Mouse (Mus musculus) CH12.LX (cell line): ENCODE measurements around the gene 2010300C02Rik.

Source experiments
- CTCF ChIP-seq, 2 experiments: IDR thresholded peaks in 1 of 2; conservative IDR thresholded peaks in 1 of 2; 2 replicates each; pipeline ENCODE4 v1.5.1; 2011 to 2012; ENCODE audit warnings: low read depth in 2 of 2, low read length in 2 of 2, improper control_type of control experiment in 1 of 2, inconsistent platforms in 1 of 2, mild to moderate bottlenecking in 1 of 2, moderate library complexity in 1 of 2
- EP300 ChIP-seq: IDR thresholded peaks from 2 replicates; pipeline ENCODE4 v1.6.1; 2011; ENCODE audit warnings: low read length, improper control_type of control experiment

DNA sequence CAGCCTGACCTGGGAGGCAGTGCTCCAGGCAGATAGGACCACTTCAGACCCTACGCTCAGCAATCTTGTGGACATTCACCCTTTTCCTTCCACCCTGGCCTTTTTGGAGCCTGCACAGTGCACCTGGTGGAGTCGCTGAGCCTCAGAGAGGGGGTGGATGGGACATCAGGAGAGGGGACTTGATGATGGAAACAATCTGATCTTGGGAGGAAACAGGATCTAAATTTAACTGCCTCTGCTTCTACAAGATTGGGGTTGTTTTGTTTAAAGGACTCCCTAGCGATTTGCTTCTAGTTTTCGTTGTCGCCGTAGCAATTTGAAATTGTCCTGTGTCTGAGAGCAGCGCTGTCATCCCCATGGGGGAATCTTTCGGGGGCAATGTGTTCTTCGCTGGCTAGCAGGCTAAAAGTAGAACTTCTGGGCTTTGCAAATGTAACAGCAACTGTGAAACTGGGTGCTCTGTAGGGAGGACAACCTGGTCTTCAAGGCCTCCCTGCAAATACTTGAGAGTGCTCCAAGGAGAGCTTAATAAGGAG lies 119.2 kb downstream of the 2010300C02Rik start:
- no peak for TF ChIP-seq CTCF (conservative IDR thresholded peaks at IDR 0.05 in 1 of 2, IDR thresholded peaks at IDR 0.05 in 1 of 2; ENCODE audit: low read depth in 2 of 2, low read length in 2 of 2)
- TF ChIP-seq EP300 = peak; percentile 56
